Mouse (Mus musculus): ENCODE data around the gene Olfr776.
"Not testable (repeated sequence)": the region's sequence is repeated elsewhere in the genome, so short reads cannot be mapped to it uniquely, and the experiment has no call there.

Olfr776 gene

GRCm38 (mm10) chr10:129258827-129259226, at the start of gene Olfr776:
Gene Olfr776 (plus strand): TSS chr10:129259127.
- in situ Hi-C loops (cut with MboI; ENCODE audit: unreplicated experiment in 2 of 2), result no loop called here

- in situ Hi-C loops (cut with MboI; ENCODE audit: unreplicated experiment in 2 of 2), result no loop called here
Measured at GRCm38 (mm10) chr10:129230737-129231136, 28.2 kb upstream of the Olfr776 start.

DNA sequence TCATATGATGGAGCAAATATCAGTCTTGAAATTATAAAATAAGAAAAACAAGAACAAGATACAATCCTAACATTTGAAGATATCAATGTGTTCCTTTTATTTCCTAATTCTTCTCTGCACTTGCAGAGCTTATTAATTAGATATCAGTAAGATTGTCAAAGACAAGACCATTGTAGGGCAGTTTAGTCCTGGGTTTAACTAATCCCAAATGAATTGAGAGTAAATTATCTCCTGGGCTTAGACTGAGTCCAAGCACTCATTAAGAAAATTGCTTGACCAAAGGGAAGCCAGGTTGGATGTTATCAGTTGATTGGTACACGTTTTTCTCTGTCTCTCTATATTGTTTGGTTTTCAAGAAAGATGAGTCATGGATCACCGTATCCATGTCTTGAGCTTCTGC, 23.0 kb upstream of the Olfr776 start, which contains the start of gene Olfr774:
TSS of gene Olfr774 (plus strand) at position 301 of the 400 bp plus-strand sequence.
- in situ Hi-C loops (cut with MboI; ENCODE audit: unreplicated experiment in 2 of 2), result no loop called here

DNA sequence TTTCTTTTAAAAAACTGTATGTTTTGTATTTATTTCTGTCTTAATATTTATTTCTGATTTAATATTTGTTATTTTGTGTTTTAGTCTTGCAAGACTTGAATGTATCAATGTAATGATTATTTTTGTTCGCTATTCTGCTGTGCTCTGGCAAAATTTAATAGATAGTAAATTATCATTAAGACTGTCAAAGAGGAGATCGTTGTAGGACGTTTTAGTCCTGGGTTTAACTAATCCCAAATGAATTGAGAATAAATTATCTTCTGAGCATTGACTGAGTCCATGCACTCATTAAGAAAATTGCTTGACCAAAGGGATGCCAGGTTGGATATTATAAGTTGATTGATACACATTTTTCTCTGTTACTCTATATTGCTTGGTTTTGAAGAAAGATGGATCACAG, 10.8 kb upstream of the Olfr776 start, which contains the start of gene Olfr775:
TSS of gene Olfr775 (plus strand) at position 301 of the 400 bp plus-strand sequence.
- in situ Hi-C loops (cut with MboI; ENCODE audit: unreplicated experiment in 2 of 2), result no loop called here

GRCm38 (mm10) chr10:129271081-129271535, 12.2 kb downstream of the Olfr776 start, which contains the start of gene Olfr777:
Gene Olfr777 (minus strand): TSS chr10:129271485.
- in situ Hi-C loops (cut with MboI; ENCODE audit: unreplicated experiment in 2 of 2), result no loop called here

- in situ Hi-C loops (cut with MboI; ENCODE audit: unreplicated experiment in 2 of 2), result not testable (repeated sequence)
Measured at GRCm38 (mm10) chr10:129312973-129313372, 54.0 kb downstream of the Olfr776 start.

DNA sequence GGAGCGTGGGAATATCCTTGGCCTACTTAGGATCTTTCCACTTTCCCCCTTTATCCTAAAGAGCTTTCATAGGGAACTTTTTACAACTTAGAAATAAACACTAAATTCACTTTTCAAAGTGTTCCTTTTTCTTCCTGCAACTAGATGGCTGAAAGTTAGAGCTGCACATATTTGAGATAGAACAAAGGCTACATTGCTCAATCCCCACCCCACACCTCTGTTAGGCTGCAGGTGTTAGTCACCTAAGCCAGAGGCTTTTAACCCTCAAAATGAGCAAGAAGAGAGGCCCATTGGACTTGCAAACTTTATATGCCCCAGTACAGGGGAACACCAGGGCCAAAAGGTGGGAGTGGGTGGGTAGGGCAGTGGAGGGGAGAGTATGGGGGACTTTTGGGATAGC, 54.6 kb downstream of the Olfr776 start:
- in situ Hi-C loops (cut with MboI; ENCODE audit: unreplicated experiment in 2 of 2), result not testable (repeated sequence)

Measured in v-Abl transformed pro-B cells (cell line).